Mouse (Mus musculus) right cerebral cortex, adult 18-20 months (tissue): ENCODE measurements around the gene Chchd6.

ENCODE experiments used
- DNase-seq: peaks from one replicate; pipeline ENCODE4 v3.0.0; 2022; ENCODE audit warnings: mixed read lengths

Gene Chchd6

DNA sequence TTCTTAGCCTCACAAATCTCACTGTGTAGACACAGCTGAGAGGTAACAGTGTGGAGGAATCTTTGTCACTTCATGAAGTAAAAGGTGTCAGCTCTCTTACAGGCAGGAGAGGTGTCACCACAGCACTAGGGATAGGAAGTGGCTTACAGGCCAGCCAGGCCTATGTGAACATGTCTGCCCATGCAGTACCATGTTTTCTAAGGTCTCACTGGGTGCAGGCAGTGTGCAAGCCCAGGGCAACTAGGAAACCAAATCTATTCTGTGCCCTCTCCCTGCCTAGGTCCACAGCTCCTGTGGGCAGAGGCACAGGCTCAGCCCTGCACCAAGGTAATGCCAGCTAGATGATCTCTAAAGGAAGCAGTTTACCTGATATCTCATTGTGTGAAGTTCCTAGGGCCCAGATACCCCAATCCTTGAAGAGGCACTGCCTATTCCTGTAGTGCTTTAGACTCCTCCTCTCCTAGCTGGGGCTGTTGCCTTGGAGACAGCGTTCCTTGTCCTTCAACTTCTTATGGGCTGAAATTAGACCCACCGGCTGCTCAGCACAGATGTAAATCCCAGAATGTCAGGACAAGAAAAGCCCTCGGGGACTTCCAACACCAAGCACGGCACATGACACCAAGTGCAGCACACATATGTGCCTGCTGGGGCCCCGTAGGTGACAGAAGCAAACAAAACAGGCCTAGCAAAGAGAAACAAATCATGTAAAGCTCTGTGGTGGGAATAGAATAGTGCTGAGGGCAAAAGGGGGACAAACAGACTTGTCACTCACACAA lies 10.6 kb downstream of the Chchd6 start:
- peak; percentile 63 for DNase-seq

DNA sequence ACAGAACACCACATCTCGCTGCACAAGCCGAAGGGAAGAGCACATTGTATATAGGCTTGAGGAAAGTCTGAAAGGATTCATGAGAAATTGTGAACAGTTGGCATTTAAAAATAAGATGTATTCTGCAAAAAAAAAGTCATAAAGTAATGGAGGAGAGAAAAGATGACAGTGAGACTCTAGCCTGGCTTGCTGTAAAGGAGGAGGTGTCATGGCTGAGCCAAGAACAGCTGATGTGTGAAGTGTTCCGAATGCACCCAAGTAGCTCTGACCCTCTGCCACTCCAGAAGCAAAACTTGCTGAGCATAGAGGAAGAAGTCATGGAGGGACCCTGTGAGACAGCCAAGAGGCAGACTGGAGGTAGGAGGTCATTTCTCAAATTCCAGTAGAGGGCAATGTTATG lies 12.3 kb downstream of the Chchd6 start:
- DNase-seq, result no peak

DNA sequence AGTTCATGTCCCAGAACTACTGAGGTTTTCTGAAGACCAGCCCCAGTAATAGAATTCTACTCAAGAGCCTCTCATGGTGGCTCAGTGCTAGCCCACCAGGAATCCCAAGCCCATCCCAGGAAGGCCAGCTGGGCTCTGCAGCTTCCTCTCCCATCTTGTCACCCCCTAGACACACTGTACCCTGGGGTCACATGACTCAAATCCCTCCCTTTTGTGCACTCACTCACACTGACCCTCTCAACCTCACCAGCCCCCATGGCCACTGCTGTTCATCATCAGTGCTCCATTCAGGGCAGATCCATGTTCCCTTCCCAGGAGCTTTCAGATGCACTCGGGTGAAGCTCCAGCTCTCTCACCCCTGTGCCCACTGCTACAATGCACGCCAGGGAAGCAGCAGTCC lies 20.8 kb downstream of the Chchd6 start:
- no peak for DNase-seq

DNA sequence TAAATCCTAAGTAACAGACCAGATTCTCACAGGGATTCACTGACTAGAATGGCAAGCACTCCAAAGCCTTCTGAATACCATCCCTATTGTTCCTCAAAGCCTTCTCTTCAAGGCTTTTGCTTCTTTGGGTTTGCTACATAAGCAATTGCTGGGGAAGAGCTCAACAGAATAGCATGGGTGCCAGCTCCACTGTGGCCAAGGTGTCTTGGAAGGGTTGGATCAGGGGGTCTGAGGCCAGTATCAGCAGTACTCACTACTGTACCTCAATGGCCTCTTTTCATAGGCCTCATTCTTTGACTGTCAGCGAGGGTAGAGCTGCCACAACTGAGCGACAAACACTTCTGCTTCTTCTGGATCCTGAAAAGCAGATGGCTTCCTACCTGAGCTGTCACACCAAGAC lies 21.7 kb downstream of the Chchd6 start:
- no peak for DNase-seq

DNA sequence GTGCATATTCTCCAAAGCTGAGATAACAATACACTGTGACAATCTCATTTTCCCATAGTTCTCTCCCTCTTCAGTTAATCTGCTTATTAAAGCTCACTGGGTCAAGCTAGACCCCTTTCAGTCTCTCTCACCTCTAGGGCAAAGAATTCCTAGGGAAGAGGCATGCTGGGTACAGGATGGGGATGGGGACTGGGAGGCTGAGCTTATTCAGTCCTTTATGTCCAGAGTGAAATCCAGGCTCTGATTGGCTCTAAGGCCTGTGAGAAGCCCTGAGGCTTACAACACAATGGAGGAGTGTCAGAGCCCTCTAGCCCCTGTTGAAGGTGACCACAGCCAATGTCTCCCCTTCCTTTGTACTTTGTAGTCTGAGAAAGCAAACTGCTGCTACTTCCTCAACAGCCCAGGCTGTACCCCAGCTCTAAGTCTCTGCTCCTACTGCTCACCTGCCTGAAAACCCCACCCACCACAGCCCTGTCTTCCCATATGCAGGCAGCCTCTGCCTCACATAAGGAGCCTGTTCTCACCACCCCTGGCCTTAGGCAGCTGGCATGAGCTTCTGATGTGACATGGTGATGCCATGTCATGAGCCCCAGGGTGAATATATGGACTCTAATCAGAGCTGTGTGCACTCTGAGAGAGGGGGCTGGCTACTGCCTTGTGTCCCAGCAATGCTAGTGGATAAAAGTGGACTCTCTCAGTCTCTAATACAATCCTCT lies 22.4 kb downstream of the Chchd6 start:
- no peak for DNase-seq

DNA sequence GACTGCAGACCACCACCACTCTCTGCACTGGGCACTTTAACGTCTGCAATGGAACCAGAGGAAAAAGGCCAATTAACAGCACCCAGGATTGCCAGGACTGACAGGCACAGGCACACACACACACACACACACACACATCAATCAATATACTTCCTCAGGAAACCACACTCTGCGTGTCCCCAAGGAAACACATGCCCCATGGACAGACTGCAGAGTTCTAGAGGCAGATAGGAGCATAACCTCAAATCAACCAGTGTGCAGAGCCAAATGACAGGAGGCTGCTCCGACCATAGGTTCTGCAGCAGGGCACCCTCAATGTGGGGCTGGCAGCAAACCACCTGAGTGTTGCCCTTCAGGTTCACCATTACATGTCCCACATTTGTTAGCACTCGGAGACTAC lies 26.1 kb downstream of the Chchd6 start:
- no peak for DNase-seq

DNA sequence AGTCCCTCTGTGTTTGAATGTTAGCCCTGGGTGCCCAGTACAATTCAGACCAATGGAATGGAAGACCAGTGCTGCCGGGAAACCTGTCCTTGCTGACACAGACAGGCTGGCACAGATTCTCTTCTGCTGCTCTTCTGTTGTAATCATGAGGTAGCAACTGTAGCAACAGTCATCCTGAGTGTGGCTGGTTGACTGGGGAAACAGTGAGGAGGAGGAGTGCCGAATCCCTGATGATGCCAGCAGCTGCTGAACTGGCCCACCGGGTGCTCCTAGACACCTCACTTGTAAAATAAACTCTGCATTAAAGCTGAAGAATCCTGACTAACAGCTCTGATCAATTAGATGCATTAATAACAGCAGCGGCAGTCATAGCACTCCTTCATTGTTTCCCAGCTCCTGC lies 28.7 kb downstream of the Chchd6 start:
- no peak for DNase-seq

DNA sequence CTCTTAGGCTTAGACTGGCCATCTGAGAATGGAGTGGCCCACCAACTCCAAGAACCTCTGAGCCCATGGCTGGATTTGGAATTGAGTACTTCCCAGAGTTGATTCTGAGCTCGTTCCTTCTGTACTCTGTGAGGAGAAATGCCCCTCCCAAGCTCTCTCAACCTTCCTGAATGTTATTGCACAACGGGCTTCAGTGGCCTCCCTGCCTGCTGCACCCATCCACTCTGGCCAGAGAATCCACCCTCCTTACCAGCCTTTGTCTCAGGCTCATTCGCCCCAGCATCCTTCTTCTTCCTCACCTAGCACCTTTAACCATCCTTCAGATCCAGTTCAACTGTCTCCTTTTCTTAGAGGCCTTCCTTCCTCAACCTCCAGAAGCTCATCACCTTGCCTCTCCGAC lies 32.1 kb downstream of the Chchd6 start:
- DNase-seq, result no peak

DNA sequence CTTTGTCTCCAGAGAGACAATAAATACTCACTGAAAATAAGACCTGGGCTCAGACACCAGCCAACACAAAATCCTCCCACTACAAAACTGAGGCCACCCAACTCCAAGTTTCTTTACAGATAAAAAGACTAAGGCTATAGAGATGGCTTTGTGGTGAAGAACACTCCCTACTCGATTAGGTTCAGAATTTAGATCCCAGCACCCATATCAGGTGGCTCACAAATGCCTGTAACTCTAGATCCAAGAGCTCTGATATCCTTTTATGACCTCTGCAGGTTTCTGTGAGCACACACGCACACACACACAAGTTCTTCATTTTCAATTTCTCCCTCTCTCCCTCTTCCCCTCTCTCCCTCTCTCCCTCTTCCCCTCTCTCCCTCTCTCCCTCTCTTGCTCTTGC lies 34.6 kb downstream of the Chchd6 start:
- DNase-seq, result no peak

DNA sequence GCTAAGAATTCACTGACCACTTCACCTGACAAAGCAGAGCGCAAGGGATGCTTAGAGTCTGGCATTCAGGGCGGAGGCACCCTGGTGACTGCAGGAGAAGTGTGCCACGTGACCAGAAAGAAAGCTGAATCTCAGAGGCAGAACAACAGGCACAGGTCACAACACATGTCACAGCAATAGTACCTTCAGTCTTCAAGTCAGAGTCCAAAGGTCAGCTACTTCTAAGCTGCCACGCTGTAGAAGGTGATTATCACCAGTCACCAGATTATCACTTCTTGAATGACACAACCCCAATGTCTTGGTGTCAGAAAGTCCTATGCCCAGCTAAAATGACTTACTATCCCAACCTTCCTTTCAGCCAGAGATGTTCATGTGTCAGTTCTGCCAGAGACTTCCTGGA lies 37.8 kb downstream of the Chchd6 start:
- DNase-seq, result no peak

DNA sequence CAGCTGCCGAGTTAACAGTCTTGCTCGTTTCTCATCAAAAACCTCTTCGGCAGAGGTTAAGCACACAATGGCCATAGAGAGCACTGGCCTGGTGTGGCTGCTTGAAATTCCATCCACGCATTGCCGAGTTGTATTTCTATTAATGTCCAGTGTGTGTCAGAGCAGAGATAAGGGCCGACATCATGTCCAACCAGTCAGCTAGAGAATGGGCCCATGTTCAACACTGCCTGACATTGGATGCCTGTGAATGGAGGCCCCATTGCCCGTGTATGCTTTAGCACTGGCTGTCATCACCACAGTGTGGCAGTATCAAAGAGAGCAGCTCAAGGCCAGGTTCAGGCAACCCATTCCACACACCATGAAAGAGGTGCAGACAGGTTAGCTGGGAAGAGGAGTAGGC lies 38.9 kb downstream of the Chchd6 start:
- DNase-seq, result no peak

DNA sequence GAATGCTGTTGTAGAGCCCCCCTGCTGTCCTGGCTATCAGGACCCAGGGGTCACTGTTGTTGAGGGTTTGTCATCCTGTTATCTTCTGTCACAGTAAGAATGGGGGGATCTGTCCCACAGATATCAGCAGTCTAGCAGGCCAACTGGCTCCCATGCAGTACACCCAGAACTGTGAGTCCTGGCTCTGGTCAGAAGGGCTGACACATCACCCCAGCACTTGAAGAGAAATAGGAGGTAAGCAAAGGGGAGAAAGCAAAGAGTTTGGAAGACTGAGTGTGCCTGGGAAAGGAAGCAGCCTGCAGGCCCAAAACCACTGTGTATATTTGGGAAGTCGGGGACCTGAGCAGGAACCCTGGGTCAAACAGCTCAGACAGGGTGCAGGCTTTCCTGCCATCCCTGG lies 39.5 kb downstream of the Chchd6 start:
- DNase-seq, result no peak

DNA sequence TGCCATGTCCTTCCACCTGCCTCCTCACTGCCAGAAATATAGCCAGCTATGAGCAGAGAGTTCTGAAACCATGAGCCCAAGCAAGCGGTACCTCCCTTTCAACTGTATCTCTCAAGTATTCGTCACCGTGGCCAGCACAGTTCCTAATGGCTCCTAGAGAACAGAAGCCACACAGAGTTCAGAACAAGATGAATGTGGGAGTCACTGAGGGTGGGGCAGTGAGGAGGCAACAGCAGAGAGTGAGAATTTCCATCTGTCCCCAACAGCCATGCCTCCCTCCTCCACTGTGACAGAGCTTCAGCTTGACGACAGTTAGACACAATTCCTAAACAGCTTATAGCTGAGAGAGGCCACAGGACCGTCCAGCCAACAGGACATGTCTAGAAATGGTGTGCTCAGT lies 41.4 kb downstream of the Chchd6 start:
- peak; percentile 68 for DNase-seq

DNA sequence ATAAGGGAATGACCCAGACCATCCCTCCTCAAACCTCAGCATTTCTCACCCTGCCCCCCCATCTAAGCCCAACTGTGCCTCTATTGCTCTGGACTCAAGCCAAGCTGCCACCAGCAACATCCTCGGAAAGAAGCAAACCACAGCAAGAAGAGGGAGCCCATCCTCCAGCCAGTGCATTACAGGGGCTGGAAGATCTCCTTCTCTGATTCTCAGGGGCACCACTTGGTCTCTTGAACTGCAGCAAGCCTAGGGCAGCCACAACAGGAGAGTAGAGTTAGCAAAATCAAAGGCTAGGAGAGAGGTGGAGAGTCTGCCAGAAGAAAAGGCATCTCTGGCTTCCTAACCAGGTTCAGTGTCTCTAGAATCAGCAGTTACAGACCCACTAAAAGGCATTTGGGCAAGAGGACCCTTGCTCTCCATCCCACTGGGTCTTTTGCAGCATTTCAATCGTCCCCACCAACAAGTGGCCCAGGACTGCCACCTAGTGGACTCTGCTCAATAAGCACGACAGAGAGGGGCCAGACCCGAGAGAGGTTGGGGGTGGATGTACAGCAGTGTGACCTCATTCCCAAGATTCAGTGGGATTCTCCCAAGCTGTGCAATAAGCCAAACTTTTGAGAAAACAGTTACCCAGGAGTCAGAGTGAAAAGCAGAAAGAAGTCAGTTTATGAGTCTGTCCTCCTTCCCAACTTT lies 42.3 kb downstream of the Chchd6 start:
- DNase-seq, result peak; percentile 76

DNA sequence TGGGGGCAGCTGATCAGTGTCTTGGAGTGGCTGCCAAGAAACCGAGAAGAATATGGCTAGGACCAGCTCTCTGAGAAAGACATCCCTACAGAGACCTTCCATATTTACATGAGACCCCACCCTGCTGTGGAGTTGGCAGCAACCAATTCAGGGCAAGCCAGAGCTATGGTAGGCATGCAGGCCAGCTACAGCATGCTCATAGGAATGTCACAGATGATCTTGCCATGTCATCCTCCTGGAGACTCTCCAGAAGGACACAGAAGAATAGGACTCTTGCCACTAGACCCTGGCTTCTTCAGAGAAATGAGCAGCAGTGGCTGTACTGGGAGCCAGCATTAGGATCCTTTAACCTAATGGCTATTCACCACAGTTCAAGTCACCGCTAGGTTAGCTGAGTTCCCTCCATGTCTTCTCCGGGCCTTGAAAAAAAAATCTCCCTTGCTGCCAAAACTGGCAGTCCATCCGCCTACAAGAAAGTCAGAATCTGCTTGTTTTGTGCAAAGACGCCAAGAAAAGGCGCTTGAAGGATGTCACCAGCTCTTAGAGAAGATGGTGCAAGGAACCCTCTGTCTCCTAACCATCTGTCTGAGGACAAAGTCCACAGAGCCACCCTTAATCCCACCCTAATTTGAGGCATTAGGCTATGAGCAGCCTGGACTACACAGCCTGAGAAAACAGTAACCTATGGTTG lies 43.0 kb downstream of the Chchd6 start:
- peak; percentile 53 for DNase-seq

DNA sequence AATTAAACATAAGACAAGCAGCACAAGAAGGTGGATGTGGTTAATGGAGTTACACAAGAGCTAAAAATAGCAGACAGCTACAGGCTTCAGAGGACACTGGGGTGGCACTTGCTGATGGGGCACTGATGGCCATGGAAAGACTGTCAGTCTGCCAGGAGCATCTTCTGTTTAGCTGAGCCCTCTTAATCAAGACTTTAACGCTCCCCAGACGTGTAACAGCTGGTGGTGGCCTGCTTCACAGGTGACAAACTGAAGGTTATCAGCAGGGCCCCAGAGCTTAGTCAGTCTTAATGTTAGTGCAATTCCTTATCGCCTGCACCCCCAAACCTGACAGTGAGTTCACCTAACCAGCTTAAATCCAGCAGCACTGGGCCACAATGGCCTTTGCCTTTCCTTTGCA lies 46.3 kb downstream of the Chchd6 start:
- DNase-seq, result no peak

DNA sequence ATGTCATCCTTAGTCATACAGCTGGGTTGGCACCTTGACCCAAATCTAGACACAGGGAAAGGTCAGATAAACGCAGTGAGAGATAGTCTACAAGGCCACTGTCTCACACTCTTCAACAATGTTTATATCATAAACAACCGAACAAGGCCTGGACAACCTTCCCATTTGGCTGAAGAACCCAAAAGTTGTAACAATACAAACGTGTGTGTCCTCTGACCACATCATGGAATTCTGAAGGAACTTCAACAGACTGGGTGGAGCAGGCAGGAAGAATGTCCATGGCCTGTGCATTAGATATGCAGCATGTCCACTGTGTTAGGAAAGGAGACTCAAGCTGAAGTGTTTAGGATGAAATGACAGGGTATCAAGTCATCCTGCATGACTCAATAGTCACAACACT lies 47.5 kb downstream of the Chchd6 start:
- DNase-seq, result no peak

DNA sequence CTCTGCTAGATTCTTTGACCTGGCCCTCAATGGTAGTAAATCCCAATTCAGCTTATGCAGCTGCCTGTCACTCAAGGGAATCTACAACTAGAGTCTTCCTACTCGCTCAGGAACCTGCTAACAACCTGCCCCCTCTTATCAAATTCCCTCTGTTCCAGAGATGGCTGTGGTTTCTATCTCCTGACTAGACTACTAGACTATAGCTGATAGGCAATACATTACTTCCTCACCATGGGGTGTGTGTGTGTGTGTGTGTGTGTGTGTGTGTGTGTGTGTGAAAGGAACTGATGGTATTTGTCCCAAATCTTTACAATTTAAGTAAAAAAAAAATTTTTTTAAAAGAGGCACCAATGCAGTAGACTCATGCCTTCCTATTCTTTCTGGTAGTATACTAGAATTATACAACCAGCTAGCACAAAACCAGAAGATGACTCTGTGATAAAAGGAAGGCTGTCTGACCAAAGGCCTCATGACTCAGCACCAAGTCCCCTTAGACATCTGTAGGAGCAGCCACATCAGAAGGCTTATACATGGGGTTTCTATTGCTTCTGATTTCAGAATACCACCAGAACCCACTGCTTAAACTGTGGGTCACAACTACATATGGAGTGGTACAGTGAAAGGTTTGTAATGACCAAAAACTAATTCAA lies 57.2 kb downstream of the Chchd6 start:
- DNase-seq, result no peak

DNA sequence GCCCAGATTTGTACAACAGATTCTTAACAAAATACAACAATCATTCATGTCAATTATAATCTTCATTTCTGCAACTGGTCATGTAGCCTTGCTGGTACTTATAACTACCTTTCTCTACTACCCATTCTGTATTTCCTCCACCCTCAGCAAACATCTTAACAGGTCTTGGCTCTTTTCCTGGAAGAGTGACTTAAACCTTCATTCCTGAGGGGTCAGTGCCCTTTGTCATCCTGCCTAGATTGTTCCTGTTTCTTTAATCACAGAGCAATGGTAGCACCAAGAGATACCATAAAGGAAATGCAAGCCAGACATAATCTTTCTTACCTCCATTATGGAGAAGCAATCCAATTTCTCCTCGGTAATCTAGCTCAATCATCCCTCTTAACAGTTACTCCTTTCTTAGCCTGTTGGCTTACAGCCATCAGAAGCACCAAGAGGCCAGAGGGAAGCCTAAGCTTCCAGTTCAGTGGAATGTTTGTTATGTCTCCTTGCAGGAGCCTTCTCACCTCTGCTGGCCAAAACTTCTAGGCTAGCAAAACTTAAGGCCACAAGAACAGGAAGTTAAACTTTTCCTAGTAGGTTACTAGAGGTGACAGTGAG lies 59.7 kb downstream of the Chchd6 start:
- no peak for DNase-seq

DNA sequence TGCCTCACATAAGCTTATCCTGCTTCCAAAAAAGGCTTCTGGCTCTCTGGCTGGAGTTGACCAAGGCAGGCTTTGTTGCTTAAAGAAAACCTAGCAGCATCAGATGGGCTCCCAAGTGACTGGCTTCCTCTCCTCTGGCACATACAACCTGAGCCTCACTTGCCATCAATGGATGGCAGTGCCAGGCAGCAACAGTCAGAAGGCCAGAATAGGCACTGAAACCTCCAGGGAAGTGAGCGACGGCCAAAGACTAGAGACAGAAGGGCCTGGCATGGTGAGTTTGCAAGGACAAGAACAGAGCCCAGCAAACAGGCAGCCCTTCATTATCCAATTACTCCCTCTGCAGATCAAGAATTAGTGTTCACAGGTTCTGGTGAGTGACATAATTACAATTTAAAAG lies 70.7 kb downstream of the Chchd6 start:
- DNase-seq, result no peak

DNA sequence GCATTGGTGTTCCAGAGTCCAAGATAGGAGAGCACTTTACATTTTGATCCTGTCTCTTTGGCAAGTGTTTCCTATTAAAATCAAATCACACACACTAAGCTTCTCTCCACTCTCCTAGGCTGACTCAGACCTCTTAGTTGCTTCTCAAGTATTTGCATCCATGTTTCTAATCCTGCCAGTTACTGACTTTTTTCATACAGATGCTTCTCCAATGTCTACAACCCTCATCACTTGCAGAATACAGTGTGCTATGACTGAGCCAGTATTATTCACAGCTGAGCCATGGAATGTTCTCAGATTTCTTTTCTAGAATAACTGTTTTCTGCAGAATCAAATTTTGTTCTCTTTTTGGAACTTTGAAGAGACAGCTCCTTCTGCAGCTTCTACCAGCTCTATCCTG lies 85.3 kb downstream of the Chchd6 start:
- peak; percentile 19 for DNase-seq

DNA sequence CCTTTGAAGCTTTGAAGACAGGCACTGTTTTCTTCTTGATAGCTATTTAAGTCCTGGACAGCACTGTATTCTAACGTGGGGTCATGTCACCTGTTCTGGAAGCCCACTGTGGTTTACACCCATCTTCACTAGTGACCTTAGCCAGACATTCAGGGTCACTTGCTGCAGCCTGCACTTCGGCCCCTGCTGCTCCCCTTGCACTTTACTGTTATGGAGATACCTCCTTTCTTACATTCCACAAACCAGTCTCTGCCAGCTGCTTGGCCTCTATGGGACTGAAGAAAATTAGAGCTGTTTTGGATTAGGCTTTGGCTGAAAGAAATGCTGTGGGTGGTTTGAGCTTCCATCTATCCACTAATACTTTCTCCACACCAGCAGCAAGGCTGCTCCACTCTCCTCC lies 86.7 kb downstream of the Chchd6 start:
- no peak for DNase-seq

DNA sequence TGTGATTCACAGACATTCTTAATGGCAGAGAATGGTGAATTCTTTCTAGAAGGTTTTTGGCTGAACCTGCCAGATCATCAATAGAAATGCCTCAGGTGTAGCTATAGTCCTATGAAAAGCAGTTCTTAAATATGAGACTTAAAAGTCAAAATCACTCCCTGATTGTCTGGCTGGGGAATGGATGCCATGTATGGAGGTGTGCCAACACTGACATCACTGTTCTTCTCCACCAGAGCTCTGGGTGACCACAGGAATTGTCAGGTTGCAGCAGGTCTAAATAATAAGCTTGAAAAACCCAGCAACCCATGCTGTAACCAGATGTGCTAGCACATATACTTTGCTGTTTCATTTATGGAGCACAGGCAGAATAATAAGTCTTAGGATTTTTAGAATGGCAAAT lies 87.2 kb downstream of the Chchd6 start:
- DNase-seq, result no peak
